Mouse (Mus musculus) urinary bladder, postnatal 10 days (tissue): ENCODE measurements around the gene Tecr.
A peak's percentile ranks its signal among the peaks of the same experiment; 100 is the strongest.

Experiments used
- DNase-seq: peaks from one replicate; pipeline ENCODE4 v3.0.0; 2022; ENCODE audit warnings: low spot score

Gene Tecr

GRCm38 (mm10) chr8:83607661-83608397 lies at the start of gene Tecr, which contains the start of gene Dnajb1:
Gene Tecr, minus strand, starts transcription at chr8:83607971.
Gene Dnajb1, plus strand, starts transcription at chr8:83608193.
- DNase-seq, result peak; percentile 99

DNA sequence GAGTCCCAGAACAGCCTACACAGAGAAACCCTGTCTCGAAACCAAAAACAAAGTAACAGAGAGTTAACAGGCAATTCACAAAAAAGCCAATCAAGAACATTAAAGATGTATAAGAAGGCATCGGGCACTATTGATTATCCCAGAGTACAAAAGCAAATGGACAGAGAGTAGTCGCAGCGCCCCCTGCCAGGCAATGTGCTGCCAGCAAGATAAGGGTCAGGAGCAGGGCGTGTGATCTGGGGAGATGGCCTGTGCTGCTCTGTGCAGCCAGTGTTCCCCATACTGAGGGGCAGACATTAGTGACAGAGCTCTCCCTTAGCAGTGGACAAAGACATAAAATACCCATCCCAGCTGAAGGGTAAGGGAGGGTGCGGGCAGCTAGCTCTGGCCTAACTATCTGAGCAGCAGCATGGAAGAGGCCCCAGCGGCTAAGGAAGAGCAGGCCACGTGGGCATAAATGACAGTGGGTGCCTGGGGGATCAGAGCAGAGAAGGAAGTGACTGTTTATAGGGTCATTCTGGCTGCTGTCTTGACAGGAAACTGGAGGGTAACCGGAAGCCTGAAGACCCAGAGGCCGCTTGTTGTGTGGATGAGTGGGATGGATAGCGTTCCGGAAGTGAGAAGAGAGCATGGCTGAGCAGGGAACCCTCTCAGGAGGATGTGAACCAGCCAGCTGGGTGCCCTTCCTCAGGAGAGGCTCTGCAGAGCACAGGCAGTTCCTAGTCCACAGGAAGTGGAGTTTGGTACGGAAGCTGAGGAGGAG lies 48.9 kb upstream of the Tecr start:
- no peak for DNase-seq

DNA sequence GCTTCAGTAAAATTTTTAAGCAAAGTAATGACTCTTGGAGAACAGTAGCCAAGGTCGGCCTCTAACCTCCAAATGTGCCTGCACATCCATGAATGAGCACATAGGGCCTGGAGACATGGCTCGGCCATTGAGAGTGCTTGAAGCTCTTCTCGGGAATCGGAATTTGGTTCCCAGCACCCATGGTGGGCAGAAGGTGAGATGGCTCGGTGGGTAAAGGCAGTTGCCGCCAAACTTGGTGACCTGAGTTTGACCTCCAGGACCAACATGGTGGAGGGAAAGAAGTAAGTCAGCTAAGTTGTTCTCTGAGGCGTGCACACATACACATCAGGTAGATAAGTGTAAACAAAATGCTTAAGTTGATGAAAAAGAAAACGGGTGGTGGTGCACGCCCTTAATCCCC lies 48.3 kb upstream of the Tecr start:
- DNase-seq, result no peak

DNA sequence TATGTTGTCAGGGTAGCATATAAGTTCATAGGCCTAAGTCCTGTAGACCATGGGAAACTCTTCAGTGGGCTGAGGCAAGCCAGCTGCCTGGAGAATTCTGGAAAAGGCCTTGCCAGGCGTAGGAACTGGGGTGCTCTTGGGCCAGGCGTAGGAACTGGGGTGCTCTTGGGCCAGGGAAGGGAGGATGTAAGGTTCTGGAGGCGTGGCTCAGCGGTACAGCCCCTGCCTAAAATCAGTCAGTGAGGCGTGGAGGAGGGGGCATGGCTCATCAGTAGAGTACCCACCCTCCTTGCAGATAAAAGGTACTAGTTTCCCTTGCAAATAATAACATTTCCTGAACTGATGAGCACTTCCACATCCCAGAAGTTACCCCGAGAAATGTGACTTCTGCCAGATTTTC lies 47.0 kb upstream of the Tecr start:
- DNase-seq, result no peak

DNA sequence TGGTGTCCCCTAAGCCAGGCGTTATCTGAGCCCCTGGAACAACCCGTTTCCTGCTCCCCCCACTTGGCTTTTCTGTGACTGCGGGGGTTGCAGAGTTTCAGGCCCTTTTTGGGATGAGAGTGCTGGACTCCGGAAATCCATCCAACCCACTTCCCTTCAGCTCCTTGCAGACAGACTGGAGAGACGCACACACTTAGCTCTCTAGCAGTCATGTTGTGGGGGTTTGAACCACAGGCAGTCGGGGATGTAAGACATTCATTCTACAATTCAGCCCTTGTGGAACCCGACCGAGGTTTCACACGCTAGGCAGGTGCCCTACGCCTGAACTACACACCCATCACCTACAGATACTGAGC lies 45.9 kb upstream of the Tecr start:
- no peak for DNase-seq

DNA sequence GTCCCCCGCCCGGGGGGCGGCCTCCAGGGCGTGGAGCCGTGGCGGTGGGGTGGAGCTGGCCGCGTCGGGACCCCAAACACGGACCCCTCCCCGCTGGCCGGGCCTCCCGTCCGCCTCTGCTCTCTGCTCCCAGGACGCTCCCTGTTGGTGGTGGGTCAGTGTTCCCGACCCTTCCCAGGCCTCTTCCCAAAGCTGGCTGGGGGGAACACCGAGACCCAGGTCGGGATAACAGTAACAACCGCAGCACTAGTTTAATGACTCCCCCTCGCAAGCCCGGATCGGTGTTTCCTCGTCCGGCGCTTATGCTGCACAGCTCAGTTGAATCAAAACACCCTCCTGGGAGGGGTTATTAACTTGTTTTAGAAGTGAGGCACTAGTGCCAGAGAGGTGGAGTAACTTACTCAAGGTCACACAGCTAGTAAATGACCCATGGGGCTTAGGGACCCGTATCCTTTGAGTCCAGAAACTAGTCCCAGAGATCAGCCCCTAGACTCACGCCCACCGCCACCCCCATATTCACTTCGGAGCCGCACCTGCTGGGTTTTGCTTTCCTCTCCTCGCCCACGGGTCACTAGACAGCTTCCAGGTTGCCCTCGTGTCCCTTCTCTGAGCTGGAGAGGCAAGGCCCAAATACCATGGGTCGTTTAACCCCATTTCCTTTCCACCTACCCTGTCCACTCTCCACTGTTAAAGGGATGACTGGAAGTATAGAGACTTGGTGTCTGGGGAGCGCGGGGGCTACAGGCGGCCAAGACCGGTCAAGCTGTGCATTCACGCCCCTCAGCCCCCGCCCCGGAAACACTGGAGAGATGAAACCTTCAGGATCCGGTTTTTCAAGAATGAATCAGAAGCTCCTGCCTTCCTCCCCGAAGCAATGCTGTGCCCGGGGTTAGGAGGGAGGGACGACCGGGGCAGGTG lies 45.2 kb upstream of the Tecr start:
- no peak for DNase-seq

DNA sequence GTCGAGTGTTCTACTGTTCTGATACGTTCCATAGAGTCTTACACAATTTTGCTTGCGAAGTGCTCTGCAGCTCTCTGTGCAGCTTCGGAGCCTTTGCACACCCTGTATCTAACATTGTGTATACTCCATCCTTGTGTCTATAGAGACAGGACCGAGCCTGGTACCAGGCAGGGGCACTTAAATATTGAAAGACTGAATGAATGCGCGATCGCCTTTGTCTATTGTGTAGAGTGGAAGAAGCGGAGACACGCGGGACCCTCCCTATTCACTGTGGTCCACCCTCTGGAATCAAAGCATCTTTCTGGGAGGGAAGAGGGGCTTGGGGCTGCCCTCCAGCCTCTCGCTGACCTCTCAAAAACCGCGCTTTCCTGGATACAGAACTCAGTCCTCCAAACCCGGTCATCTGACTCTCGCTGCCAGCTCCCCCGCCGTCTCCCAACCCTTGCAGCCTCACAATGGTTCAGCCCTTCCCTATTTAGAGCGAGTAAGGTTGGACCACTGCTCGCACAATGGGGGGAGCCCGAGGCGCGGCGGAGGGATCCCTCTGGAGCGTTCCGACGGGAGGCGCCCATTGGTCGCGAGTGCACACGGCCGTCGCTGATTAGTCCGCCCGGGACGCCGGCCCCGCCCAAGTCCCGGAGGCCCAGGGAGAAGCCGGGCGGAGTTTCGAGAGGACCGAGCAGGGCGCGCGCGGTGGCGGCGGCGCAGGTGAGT lies 44.4 kb upstream of the Tecr start, which contains the start of gene Gipc1:
TSS of gene Gipc1 (plus strand) at position 648 of the 714 bp plus-strand sequence.
- peak; percentile 85 for DNase-seq

GRCm38 (mm10) chr8:83649699-83650098 lies 41.9 kb upstream of the Tecr start:
- no peak for DNase-seq

- DNase-seq, result no peak
These were observed 40.3 kb upstream of the Tecr start for GRCm38 (mm10) chr8:83648031-83648430.

DNA sequence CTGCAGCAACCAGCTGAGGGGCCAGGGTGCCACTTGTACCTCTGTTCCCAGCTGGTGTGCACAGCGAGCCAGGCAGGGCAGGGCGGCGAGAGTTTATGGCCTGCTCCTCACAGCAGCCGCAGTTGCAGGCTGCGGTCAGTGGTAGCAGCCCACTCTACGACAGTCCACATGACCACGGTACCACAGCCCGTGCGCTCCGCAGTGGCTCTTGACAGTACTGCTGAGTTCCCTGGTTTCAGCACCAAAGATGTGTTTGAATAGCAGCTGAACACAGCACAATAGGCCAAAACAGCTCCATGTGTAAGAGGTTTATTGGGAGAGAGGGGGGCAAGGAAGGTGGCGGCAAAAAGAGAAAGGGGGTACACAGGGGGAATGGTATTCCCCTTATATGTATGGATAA lies 39.7 kb upstream of the Tecr start:
- no peak for DNase-seq

DNA sequence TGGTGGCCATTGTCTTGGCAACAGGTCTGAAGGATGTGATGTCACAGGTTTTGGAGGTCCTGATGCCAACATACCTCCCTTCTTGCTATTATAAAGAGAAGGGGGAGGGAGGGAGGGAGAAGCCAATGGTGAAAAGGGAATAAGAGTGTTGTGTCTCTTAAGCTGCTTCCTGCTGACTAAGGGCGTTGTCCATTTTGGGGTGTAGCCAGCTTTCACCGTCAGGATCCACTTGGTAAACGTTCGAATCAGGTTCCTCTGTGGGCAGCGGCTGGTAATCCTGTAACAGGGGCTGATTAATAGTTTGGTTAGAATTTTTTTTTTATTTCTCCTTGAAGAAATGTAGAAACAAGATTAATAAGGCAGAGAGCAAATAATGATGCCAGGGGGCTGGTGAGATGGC lies 31.9 kb upstream of the Tecr start:
- DNase-seq, result no peak

GRCm38 (mm10) chr8:83638856-83639255 lies 31.1 kb upstream of the Tecr start:
- no peak for DNase-seq

GRCm38 (mm10) chr8:83632083-83632707 lies 24.4 kb upstream of the Tecr start:
- DNase-seq, result no peak

GRCm38 (mm10) chr8:83625676-83626299 lies 18.0 kb upstream of the Tecr start:
- no peak for DNase-seq

- DNase-seq, result no peak
These were observed 17.0 kb upstream of the Tecr start for GRCm38 (mm10) chr8:83624739-83625138.

DNA sequence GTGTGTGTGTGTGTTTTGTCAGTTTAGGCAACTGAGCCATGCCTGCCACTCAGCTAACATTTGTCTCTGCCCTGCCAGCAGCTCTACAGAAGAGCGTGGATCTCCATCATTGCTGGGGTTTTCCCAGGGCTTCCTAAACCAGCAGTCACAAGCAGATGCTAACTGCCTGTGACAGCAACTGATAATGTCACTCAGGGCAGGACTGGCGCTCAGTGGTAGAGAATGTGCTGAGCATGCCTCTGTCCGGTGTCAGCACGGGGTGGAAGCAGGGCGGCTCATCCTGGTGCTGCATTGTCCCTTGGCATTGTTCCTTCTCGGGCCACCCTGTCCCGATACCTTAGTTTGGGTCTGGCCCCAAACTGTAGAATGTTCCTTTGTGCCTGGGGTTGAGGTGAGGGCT lies 15.8 kb upstream of the Tecr start:
- DNase-seq, result no peak

GRCm38 (mm10) chr8:83622389-83622989 lies 14.7 kb upstream of the Tecr start:
- DNase-seq, result peak; percentile 69

GRCm38 (mm10) chr8:83621691-83622388 lies 14.1 kb upstream of the Tecr start:
- no peak for DNase-seq

- no peak for DNase-seq
These were observed 12.0 kb upstream of the Tecr start for GRCm38 (mm10) chr8:83619568-83620285.
